Mouse (Mus musculus): ENCODE results near the gene C4bp.
"Not testable (repeated sequence)": the region's sequence is repeated elsewhere in the genome, so short reads cannot be mapped to it uniquely, and the experiment has no call there.

Gene C4bp

GRCm38 (mm10) chr1:130661454-130661853 is at the start of gene C4bp:
Gene C4bp (minus strand): TSS chr1:130661632.
- DNase-seq: no peak

DNA sequence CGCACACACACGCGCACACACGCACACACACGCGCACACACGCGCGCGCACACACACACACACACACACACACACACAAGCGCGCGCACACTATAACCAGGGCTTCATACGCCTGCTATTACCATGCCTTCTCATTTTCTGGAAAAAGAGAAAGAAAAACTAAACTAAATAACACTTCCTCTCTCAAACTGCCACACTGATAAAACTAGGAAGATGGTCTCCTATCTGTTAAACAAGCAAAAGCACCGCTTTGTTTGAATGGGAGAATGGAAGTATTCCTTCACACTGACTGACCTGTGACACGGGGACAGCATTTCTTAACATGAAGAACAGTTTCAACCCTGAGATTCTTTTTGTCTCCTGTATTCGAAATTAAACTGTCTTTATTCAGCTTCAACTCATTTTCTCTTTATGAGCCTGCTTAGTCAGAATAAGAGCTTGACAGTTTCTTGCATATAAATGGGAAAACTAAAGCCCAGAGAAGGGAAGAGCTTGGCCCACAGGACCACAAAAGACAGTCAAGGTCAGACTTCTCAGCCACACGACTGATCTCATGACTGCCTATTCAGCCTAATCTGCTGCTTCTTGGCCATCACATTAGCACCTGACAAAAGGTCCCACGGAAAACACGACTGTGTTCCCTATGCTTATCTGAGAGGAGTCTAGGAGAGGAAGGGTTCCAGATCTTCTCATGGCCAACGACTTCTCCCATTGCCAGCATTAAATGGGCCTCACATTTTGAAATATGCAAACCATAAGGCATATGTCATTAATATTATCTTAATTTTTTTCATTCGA is 49.0 kb upstream of the C4bp start:
- no peak for DNase-seq

GRCm38 (mm10) chr1:130703613-130704012 is 42.2 kb upstream of the C4bp start:
- DNase-seq: no peak

DNA sequence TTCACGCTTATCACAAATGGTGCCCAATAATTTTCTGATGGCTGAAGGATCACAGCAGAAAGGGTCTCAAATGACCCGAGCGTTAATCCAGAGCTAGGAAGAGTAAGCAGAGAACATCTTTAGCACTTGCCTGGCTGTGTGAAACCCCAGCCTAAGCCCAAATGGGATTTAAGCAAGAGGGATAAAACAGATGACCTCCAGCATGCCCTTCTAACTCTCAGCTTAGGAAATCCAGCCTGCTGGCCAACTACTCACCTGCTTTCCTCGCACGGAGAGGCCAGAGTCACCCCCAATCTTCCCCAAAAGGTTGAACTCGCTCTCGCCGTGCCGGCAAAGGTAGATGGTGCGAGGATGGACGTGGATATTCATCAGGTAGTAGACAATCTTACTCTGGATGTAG is 40.5 kb upstream of the C4bp start:
- no peak for DNase-seq

DNA sequence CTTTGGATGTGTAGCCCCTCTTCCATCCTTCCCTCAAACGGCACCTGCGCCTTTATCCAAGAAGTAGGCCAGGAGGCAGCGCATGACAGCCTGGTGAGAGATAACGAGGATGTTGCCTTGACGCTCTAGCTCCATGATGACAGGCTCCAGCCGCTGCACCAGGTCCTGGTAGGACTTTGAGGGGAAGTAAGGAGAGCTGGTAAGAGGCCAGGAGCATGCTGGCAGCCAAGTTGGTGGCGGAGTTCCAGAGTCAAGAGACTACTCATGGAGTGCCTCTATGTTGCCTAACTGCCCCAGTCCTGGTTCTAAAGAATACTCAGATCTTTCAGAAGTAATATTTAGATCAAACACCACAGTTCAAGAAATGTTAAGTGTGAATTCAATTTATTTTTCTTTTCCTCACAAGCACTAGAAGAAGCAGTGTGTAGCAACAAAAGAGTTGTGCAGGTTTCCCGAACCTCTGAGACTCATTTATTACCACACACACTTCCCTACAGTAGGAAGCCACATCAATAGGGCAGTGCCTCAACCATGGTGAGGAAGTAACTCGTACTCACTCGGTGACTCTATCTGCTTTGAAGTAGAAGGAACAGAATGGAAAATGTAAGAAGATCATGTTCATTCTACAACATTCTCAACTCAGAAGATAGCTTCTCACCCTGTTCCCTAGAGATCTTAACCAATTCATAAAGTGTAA is 38.7 kb upstream of the C4bp start:
- peak; percentile 61 to 64 for DNase-seq

- DNase-seq: no peak
Observed at GRCm38 (mm10) chr1:130698601-130699000, 37.2 kb upstream of the C4bp start.

DNA sequence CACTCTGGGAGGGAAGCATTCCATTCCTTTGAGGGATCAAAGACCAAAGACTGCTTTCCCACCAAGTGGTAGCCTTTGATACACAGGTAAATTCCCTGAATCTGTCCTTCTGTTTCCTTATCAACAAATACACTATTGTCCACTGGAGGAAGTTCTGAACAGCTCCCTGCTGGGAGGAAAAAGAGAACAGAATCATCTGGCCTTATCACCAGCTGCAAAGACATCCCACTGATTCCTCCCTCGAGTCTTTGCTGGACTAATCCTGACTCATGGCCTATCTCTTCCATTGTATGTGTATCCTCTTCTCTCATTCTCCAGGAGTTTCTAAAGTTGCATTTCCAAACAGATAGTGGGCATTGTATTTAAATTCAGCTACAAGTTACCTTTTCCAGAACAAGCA is 22.5 kb upstream of the C4bp start:
- DNase-seq: no peak

GRCm38 (mm10) chr1:130681656-130682413 is 20.4 kb upstream of the C4bp start:
- no peak for DNase-seq

GRCm38 (mm10) chr1:130681075-130681474 is 19.6 kb upstream of the C4bp start:
- no peak for DNase-seq

DNA sequence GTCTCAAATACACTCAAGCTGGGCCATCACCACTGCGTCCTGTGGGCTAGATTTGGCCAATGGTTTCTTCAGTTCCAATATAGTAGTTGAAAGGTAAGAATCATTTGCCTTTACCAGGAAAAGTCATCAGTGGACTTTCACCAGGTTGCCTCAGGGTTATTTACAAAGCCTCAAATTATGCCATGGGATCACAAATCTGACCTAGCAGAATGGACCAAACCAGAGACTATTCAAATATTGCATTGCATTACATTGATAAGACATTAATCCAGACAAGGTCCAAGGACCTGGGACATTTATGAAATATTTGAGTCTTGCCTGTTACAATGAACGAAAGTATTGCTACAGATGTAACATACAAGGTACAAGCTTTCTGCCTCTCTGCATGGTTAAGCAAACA is 17.1 kb upstream of the C4bp start:
- DNase-seq: no peak

GRCm38 (mm10) chr1:130663576-130663975 is 2.1 kb upstream of the C4bp start:
- not testable (repeated sequence) for DNase-seq

GRCm38 (mm10) chr1:130659641-130660040 is 1.8 kb downstream of the C4bp start:
- peak; percentile 7 to 24 for DNase-seq

- no peak for DNase-seq
Observed at GRCm38 (mm10) chr1:130644103-130644502, 17.3 kb downstream of the C4bp start.

DNA sequence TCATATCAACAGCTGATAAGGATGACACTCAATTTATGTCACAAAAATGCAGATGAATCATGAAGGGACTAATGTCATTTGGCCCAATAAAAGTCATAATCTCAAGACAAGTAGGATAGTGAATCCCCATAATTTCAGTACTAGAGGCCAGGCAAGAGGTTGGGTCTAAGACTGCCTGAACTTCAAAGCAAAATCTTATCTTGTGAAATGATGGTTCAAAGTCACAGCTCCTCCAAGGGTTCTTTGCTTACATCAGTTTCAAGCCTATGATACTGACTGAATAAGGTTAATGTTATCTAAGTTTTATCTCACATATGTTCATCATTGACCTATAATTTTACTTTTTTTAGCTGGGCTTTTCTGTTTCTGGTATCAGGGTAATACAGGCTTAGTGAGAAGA is 20.5 kb downstream of the C4bp start:
- DNase-seq: no peak

GRCm38 (mm10) chr1:130633761-130634410 is 27.5 kb downstream of the C4bp start:
- peak; percentile 20 to 31 for DNase-seq

DNA sequence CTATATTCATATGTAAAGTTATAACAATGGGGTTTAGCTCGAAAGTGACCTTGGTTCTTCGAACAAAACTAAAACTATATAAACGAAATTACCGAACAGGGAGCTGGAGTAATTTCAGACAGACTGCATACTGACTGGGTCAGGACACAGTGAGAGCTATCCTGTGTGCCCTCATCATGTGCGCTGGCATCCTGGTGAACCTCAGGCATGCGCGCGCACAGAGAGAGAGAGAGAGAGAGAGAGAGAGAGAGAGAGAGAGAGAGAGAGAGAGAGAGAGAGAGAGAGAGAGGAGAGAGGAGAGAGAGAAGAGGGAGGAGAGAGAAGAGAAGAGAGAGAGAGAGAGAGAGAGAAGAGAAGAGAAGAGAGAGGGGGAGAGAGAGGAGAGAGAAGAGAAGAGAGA is 28.1 kb downstream of the C4bp start:
- DNase-seq: no peak

GRCm38 (mm10) chr1:130629521-130629920 is 31.9 kb downstream of the C4bp start, which contains the start of gene Zp3r:
Gene Zp3r (minus strand): TSS chr1:130629621.
- DNase-seq: no peak

DNA sequence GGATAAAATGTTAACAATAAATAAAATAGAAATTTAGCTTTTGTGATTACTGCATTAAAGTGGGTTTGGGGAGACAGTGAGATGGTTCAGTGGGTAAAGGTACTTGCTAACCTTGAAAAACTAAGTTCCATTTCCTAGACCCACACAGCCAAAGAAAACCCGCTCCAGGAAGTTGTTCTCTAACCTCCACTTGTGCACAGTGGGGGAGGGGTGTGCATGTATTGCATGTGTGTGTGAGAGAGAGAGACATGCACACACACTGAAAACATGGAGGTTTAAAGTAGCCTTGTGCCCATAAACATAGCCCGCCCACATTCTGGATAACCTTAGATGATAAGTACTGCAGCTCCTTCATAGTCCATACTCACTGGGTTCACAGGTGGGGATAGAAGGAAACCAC is 65.1 kb downstream of the C4bp start:
- no peak for DNase-seq

- DNase-seq: no peak
Observed at GRCm38 (mm10) chr1:130588659-130589058, 72.8 kb downstream of the C4bp start.
